Mouse (Mus musculus) lung, postnatal 0 days (tissue): ENCODE measurements around the gene Tmem183a. TPM values are rescaled to one million over a fixed set of nuclear protein-coding genes. Genes with fewer than 3 reads are reported as not detected.
A peak's percentile ranks its signal among the peaks of the same experiment; 100 is the strongest.

Experiments used
- ATAC-seq: fragments of 200-750 bp; cut with Nextera tagmentation; 2 replicates; pipeline ENCODE4 v1.8.0; 2017; ENCODE audit warnings: moderate library complexity
- DNase-seq: peaks from one replicate; pipeline ENCODE4 v3.0.0-alpha.2; 2016; ENCODE audit warnings: low spot score
- H3K27ac ChIP-seq: fragments of 300-500 bp; sonication (generic); 2 replicates; pipeline ENCODE4 v1.5.1; 2014; ENCODE audit warnings: antibody characterized with exemption, mild to moderate bottlenecking, low read length, mixed read lengths
- H3K27me3 ChIP-seq: fragments of 300-500 bp; sonication (generic); replicated peaks from 2 replicates; pipeline ENCODE4 v1.6.1; 2014; ENCODE audit warnings: low read length, mixed read lengths; ENCODE audit not compliant: insufficient read depth
- H3K36me3 ChIP-seq: fragments of 300-500 bp; sonication (generic); 2 replicates; pipeline ENCODE4 v1.6.1; 2014; ENCODE audit warnings: low read length, mixed read lengths; ENCODE audit not compliant: insufficient read depth
- H3K4me1 ChIP-seq: fragments of 300-500 bp; sonication (generic); 2 replicates; pipeline ENCODE4 v1.6.1; 2014; ENCODE audit warnings: antibody characterized with exemption, low read depth, low read length, mixed read lengths; ENCODE audit not compliant: insufficient read depth
- H3K4me2 ChIP-seq: fragments of 300-500 bp; sonication (generic); replicated peaks from 2 replicates; pipeline ENCODE4 v1.6.1; 2014; ENCODE audit warnings: low read depth, mild to moderate bottlenecking, low read length, moderate library complexity, mixed read lengths
- H3K4me3 ChIP-seq: fragments of 300-500 bp; sonication (generic); 2 replicates; pipeline ENCODE4 v1.5.1; 2014; ENCODE audit warnings: low read depth, low read length
- H3K9ac ChIP-seq: fragments of 300-500 bp; sonication (generic); replicated peaks from 2 replicates; pipeline ENCODE4 v1.6.1; 2014; ENCODE audit warnings: low read depth, mild to moderate bottlenecking
- H3K9me3 ChIP-seq: fragments of 300-500 bp; sonication (generic); 2 replicates; pipeline ENCODE4 v1.6.1; 2016; ENCODE audit warnings: low read length, mixed read lengths
- CTCF ChIP-seq: IDR thresholded peaks from 2 replicates; pipeline ENCODE4 v1.5.1; 2016; ENCODE audit warnings: antibody characterized with exemption, mild to moderate bottlenecking
- EP300 ChIP-seq: IDR thresholded peaks from 2 replicates; pipeline ENCODE4 v1.6.1; 2016; ENCODE audit warnings: antibody characterized with exemption, mild to moderate bottlenecking, control low read depth
- WGBS: fragments of 180-500 bp; shearing (Covaris S2); extraction: QIAGEN DNeasy Blood & Tissue Kit; methylation state at CpG from one replicate; pipeline ENCODE4 v1.1.7; 2014; 5-methylcytosine and 5-hydroxymethylcytosine counted together
- polyA plus RNA-seq: library from polyadenylated mRNA; unstranded; fragments of >200 nt; fragmentation: Nextera tagmentation; extraction: Ambion mirVana; gene quantifications from 2 replicates; pipeline ENCODE4 v1.2.1, GENCODE M21; 2015

Tmem183a gene
- polyA plus RNA-seq, 1 experiment from 2014 or later: 44.8 TPM

DNA sequence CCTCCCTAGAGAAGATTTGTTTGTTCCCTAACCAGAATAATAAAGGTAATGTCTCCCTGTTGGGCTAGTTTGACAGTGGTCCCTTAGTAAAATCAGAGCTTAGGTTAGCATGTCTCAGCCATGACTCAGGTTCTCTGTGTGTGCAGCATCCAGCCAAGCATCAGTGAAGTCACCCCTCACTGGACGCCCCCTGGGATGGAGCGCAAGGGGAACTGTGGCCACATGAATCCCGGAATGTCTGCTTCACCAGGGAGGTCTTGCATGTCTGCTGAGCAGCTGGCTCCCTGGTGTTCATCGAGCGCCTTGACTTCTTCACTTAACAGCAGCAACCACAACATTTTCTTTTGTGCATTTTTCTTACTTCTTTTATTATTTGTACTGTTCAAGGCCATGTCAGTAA lies 32.0 kb upstream of the Tmem183a start:
- Histone ChIP-seq H3K36me3 (no peaks in the 10 kb centered on the region), H3K9me3 (no peaks in the 10 kb centered on the region), H3K27ac (no peak overlapping the region), H3K27me3 (no peaks in the 10 kb centered on the region), H3K4me1 (no peaks in the 10 kb centered on the region), H3K4me2 (no peak overlapping the region), H3K9ac (no peak overlapping the region), H3K4me3 (no peak overlapping the region)
- no peak for ATAC-seq
- no peak for TF ChIP-seq CTCF
- TF ChIP-seq EP300: no peak
- DNase-seq: no peak
- 36% methylated on average over 5 of the region's 5 CpGs for WGBS

DNA sequence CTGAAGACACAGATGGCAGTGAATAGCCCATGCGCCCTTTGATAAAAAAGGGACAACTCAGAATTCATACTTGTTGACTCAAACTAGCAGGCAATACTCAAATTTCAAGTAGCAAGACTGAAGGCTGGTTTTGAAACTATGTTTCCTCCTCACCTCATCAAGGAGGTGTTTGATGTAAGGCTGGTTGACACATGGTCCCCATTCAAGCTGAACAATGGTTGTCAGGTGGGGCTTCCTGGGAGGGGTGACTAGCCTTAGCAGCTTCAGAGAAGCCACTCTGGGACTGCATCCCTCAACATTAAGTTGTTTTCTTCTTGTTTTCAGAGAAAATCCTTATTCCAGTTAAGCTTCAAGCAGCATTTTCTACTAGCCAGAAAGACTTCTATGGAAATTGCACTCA lies 23.9 kb upstream of the Tmem183a start, which contains the start of gene 4933406M09Rik:
4933406M09Rik (plus strand) TSS at position 275 of the 400 bp plus-strand sequence.
- H3K4me2 ChIP-seq: no peak within 1 kb of the TSS
- no peak within 1 kb of the TSS for H3K27ac ChIP-seq
- H3K36me3 ChIP-seq: no peaks in the 10 kb centered on the region
- no peak within 1 kb of the TSS for H3K4me3 ChIP-seq
- peaks cover 3% of the 10 kb centered on the region; the same call in 1 of the 2 replicates for H3K4me1 ChIP-seq
- ATAC-seq (no peak), DNase-seq (no peak)
- no peaks in the 10 kb centered on the region for H3K9me3 ChIP-seq
- no peaks in the 10 kb centered on the region for H3K27me3 ChIP-seq
- WGBS: 93% methylated on average over 1 of the region's 1 CpGs
- no peak within 1 kb of the TSS for H3K9ac ChIP-seq
- TF ChIP-seq EP300 (no peak), CTCF (no peak)

DNA sequence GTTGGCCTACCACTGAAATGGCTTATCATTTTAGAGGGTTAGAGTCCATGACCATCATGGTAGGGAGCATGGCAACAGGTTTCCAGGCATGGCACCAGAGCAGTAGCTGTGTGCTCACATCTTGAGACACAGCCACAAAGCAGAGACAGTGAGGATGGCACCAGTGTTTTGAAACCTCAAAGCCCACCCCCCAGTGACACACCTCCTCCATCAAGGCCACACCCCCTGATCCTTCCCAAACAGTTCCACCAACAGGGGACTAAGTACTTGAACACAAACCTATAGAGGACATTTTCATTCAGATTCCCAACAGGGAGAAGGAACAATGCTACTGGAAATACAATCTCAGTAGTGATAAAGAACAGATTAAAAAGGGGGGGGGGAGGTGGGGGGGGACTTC lies 23.4 kb upstream of the Tmem183a start:
- ATAC-seq (no peak), DNase-seq (no peak)
- Histone ChIP-seq H3K4me3 (no peak overlapping the region), H3K4me2 (no peak overlapping the region), H3K27ac (no peak overlapping the region), H3K36me3 (no peaks in the 10 kb centered on the region), H3K9me3 (no peaks in the 10 kb centered on the region), H3K9ac (no peak overlapping the region), H3K27me3 (no peaks in the 10 kb centered on the region), H3K4me1 (peaks cover 3% of the 10 kb centered on the region; the same call in 1 of the 2 replicates)
- no peak for TF ChIP-seq EP300
- TF ChIP-seq CTCF: no peak

DNA sequence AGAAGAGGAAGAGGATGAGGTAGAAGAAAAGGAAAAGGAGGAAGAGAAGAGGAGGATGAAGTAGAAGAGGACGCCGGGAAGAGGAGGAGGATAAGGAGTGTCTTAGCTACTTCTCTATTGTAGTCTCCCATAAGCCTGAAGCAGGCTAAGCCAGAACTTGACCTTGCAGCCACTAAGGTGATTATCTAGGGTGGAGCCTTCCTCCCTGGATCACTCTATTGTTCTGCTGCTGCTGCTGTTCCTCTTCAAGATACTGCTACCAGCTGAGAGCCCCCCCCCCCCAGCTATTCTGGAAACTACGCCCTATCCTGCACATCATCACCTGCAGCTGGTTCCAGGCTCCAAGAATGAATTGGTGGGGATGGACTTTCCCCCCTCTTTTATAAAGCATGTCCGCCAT lies 22.8 kb upstream of the Tmem183a start:
- peaks cover 3% of the 10 kb centered on the region; the same call in 1 of the 2 replicates for H3K4me1 ChIP-seq
- DNase-seq (no peak), ATAC-seq (no peak)
- H3K27me3 ChIP-seq: no peaks in the 10 kb centered on the region
- no peak for TF ChIP-seq CTCF
- no peak for TF ChIP-seq EP300
- H3K4me2 ChIP-seq: no peak overlapping the region
- H3K9me3 ChIP-seq: no peaks in the 10 kb centered on the region
- 79% methylated on average over 4 of the region's 4 CpGs for WGBS
- no peaks in the 10 kb centered on the region for H3K36me3 ChIP-seq
- no peak overlapping the region for H3K4me3 ChIP-seq
- no peak overlapping the region for H3K27ac ChIP-seq
- no peak overlapping the region for H3K9ac ChIP-seq

DNA sequence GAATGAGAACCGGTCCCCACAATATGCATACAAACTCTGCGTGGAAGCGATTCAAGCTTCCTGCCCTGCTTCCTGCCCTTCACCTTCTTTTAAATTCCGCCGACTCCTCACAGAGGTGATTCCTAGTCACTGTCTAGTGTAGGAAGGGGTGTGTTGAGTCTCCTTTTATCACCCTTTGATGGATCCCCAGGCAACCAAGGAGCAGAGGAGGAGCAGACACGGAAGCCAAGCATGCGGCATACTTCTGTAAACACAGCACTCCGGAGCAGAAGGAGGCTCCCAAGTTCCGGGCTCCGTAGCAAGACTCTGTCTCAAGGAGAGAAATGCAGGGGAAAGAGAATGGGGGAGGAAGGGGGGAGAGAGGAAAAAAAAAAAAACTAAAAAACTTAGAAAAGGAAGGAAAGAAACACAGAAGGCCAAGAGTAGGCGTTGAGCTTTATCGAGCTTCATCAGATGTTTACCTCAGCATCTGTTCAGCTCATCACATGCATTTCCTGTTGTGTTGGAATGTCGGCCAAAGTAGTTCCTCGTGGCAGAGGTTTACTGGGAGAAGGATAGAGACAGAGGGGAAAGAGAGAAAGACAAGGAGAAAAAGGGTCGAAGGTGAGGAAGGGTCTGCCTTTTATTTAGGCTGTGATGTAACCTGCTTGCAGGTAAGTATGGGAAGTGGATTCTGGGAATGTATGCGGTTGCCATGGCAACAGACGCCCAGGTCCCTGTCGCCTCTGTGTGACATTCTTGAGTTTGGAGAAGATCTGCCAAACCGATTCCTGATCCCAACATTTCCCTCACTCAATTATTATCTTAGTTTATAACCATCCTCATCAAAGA lies 20.2 kb upstream of the Tmem183a start:
- peak overlapping the region; percentile 60 for H3K4me2 ChIP-seq
- peak overlapping the region; percentile 14 for H3K4me3 ChIP-seq
- ATAC-seq (no peak), DNase-seq (peak; percentile 44)
- WGBS: 1% methylated on average over 19 of the region's 19 CpGs
- 0 out of 2 replicates have a peak overlapping the region, but pooled peaks have one; percentile 16 for H3K9ac ChIP-seq
- H3K27me3 ChIP-seq: no peaks in the 10 kb centered on the region
- no peaks in the 10 kb centered on the region for H3K36me3 ChIP-seq
- no peak overlapping the region for H3K27ac ChIP-seq
- H3K9me3 ChIP-seq: no peaks in the 10 kb centered on the region
- TF ChIP-seq CTCF: no peak
- no peak for TF ChIP-seq EP300
- peaks cover 3% of the 10 kb centered on the region; the same call in 1 of the 2 replicates for H3K4me1 ChIP-seq

DNA sequence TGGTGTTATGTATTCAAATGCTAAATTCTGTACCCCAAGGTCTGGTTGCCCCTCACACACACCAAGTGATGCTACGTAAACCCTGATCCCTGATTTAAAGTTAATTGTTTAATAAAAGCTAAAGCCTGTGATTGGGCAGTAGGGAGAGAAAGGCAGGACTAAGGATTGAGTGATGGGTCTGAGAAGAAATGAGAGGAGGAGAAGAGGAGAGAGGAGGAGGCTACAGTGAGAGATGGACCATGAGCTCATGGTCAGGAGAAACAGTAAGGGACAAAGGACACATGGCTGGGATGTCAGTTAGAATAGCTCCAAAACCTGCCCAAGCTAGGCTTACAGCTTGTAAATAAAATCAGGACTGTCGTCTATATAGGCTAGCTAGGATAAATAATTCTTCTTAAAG lies 19.3 kb upstream of the Tmem183a start:
- H3K36me3 ChIP-seq: no peaks in the 10 kb centered on the region
- H3K9ac ChIP-seq: no peak overlapping the region
- H3K27ac ChIP-seq: no peak overlapping the region
- DNase-seq (no peak), ATAC-seq (no peak)
- 53% methylated on average over 2 of the region's 2 CpGs for WGBS
- H3K9me3 ChIP-seq: no peaks in the 10 kb centered on the region
- no peaks in the 10 kb centered on the region for H3K27me3 ChIP-seq
- peak overlapping the region; percentile 60; the same call in 1 of the 2 replicates for H3K4me2 ChIP-seq
- peaks cover 3% of the 10 kb centered on the region; the same call in 1 of the 2 replicates for H3K4me1 ChIP-seq
- TF ChIP-seq EP300: no peak
- TF ChIP-seq CTCF: no peak
- H3K4me3 ChIP-seq: no peak overlapping the region
